Mouse (Mus musculus) neural tube, embryonic 15.5 days (tissue): ENCODE data around the gene Osbpl8. TPM values are rescaled to one million over a fixed set of nuclear protein-coding genes. Genes with fewer than 3 reads are reported as not detected.
"Not testable (repeated sequence)": the region's sequence is repeated elsewhere in the genome, so short reads cannot be mapped to it uniquely, and the experiment has no call there.

Source experiments
- ATAC-seq: fragments of 200-750 bp; cut with Nextera tagmentation; 2 replicates; pipeline ENCODE4 v1.8.0; 2017; ENCODE audit warnings: mild to moderate bottlenecking, moderate TSS enrichment, moderate library complexity; ENCODE audit not compliant: low FRiP score
- H3K27ac ChIP-seq: fragments of 300-500 bp; sonication (generic); replicated peaks from 2 replicates; pipeline ENCODE4 v1.5.1; 2015; ENCODE audit warnings: mild to moderate bottlenecking, inconsistent platforms
- H3K27me3 ChIP-seq: fragments of 300-500 bp; sonication (generic); replicated peaks from 2 replicates; pipeline ENCODE4 v1.6.1; 2015; ENCODE audit warnings: inconsistent platforms
- H3K36me3 ChIP-seq: fragments of 300-500 bp; sonication (generic); 2 replicates; pipeline ENCODE4 v1.6.1; 2015; ENCODE audit warnings: inconsistent platforms
- H3K4me1 ChIP-seq: fragments of 300-500 bp; sonication (generic); 2 replicates; pipeline ENCODE4 v1.6.1; 2015; ENCODE audit warnings: inconsistent platforms
- H3K4me2 ChIP-seq: fragments of 300-500 bp; sonication (generic); 2 replicates; pipeline ENCODE4 v1.6.1; 2015; ENCODE audit warnings: inconsistent platforms, mild to moderate bottlenecking, moderate library complexity
- H3K4me3 ChIP-seq: fragments of 300-500 bp; sonication (generic); replicated peaks from 2 replicates; pipeline ENCODE4 v1.5.1; 2015; ENCODE audit warnings: mild to moderate bottlenecking, inconsistent platforms
- H3K9ac ChIP-seq: fragments of 300-500 bp; sonication (generic); replicated peaks from 2 replicates; pipeline ENCODE4 v1.6.1; 2015; ENCODE audit warnings: mild to moderate bottlenecking, inconsistent platforms
- H3K9me3 ChIP-seq: fragments of 300-500 bp; sonication (generic); replicated peaks from 2 replicates; pipeline ENCODE4 v1.6.1; 2016; ENCODE audit warnings: inconsistent platforms
- WGBS: fragments of 180-500 bp; shearing (Covaris S2); methylation state at CpG from one replicate; pipeline ENCODE4 v1.1.7; 2015; ENCODE audit warnings: mixed read lengths; 5-methylcytosine and 5-hydroxymethylcytosine counted together
- polyA plus RNA-seq: library from polyadenylated mRNA; unstranded; fragments of >200 nt; fragmentation: Nextera tagmentation; extraction: Ambion mirVana; gene quantifications from 2 replicates; pipeline ENCODE4 v1.2.1, GENCODE M21; 2015

Gene Osbpl8
- polyA plus RNA-seq, 1 experiment from 2014 or later: 16.0 TPM

GRCm38 (mm10) chr10:111130872-111131271, 33.7 kb upstream of the Osbpl8 start:
- no peaks in the 10 kb centered on the region for H3K27me3 ChIP-seq
- H3K4me1 ChIP-seq: no peaks in the 10 kb centered on the region
- no peak overlapping the region for H3K9ac ChIP-seq
- no peak overlapping the region for H3K4me2 ChIP-seq
- no peak overlapping the region for H3K27ac ChIP-seq
- no peak for ATAC-seq
- H3K36me3 ChIP-seq: no peaks in the 10 kb centered on the region
- 66% methylated on average over 3 of the region's 3 CpGs for WGBS
- H3K4me3 ChIP-seq: no peak overlapping the region
- no peaks in the 10 kb centered on the region for H3K9me3 ChIP-seq

GRCm38 (mm10) chr10:111133271-111133670, 31.3 kb upstream of the Osbpl8 start:
- Histone ChIP-seq H3K36me3 (no peaks in the 10 kb centered on the region), H3K9ac (no peak overlapping the region), H3K4me2 (no peak overlapping the region), H3K4me3 (no peak overlapping the region), H3K9me3 (no peaks in the 10 kb centered on the region), H3K27me3 (no peaks in the 10 kb centered on the region), H3K4me1 (no peaks in the 10 kb centered on the region), H3K27ac (no peak overlapping the region)
- ATAC-seq: no peak
- 94% methylated on average over 5 of the region's 5 CpGs for WGBS

GRCm38 (mm10) chr10:111133936-111134335, 30.6 kb upstream of the Osbpl8 start:
- no peaks in the 10 kb centered on the region for H3K27me3 ChIP-seq
- no peak overlapping the region for H3K4me2 ChIP-seq
- no peak overlapping the region for H3K4me3 ChIP-seq
- no peak overlapping the region for H3K9ac ChIP-seq
- no peaks in the 10 kb centered on the region for H3K4me1 ChIP-seq
- 84% methylated on average over 8 of the region's 8 CpGs for WGBS
- no peaks in the 10 kb centered on the region for H3K36me3 ChIP-seq
- no peak overlapping the region for H3K27ac ChIP-seq
- no peaks in the 10 kb centered on the region for H3K9me3 ChIP-seq
- ATAC-seq: no peak

- no peaks in the 10 kb centered on the region for H3K36me3 ChIP-seq
- H3K9ac ChIP-seq: no peak overlapping the region
- no peaks in the 10 kb centered on the region for H3K4me1 ChIP-seq
- no peaks in the 10 kb centered on the region for H3K27me3 ChIP-seq
- no peak overlapping the region for H3K4me2 ChIP-seq
- H3K9me3 ChIP-seq: no peaks in the 10 kb centered on the region
- ATAC-seq: no peak
- 93% methylated on average over 9 of the region's 9 CpGs for WGBS
- no peak overlapping the region for H3K27ac ChIP-seq
- H3K4me3 ChIP-seq: no peak overlapping the region
Observed at GRCm38 (mm10) chr10:111134412-111134957, 30.1 kb upstream of the Osbpl8 start.

GRCm38 (mm10) chr10:111136306-111136705, 28.2 kb upstream of the Osbpl8 start:
- not testable (repeated sequence) for H3K4me3 ChIP-seq, H3K9ac ChIP-seq, H3K36me3 ChIP-seq, H3K4me1 ChIP-seq, H3K27me3 ChIP-seq, ATAC-seq, H3K4me2 ChIP-seq, H3K9me3 ChIP-seq, H3K27ac ChIP-seq
- WGBS: 89% methylated on average over 5 of the region's 5 CpGs

GRCm38 (mm10) chr10:111137905-111138304, 26.6 kb upstream of the Osbpl8 start:
- Histone ChIP-seq H3K36me3 (no peaks in the 10 kb centered on the region), H3K4me1 (no peaks in the 10 kb centered on the region), H3K9me3 (no peaks in the 10 kb centered on the region), H3K4me2 (no peak overlapping the region), H3K4me3 (no peak overlapping the region), H3K27me3 (no peaks in the 10 kb centered on the region), H3K27ac (no peak overlapping the region), H3K9ac (no peak overlapping the region)
- no peak for ATAC-seq
- 89% methylated on average over 4 of the region's 4 CpGs for WGBS

- ATAC-seq: no peak
- no peaks in the 10 kb centered on the region for H3K4me1 ChIP-seq
- no peak overlapping the region for H3K4me2 ChIP-seq
- 76% methylated on average over 1 of the region's 1 CpGs for WGBS
- no peaks in the 10 kb centered on the region for H3K36me3 ChIP-seq
- no peak overlapping the region for H3K27ac ChIP-seq
- H3K27me3 ChIP-seq: no peaks in the 10 kb centered on the region
- H3K4me3 ChIP-seq: no peak overlapping the region
- no peaks in the 10 kb centered on the region for H3K9me3 ChIP-seq
- H3K9ac ChIP-seq: no peak overlapping the region
Observed at GRCm38 (mm10) chr10:111139170-111139569, 25.4 kb upstream of the Osbpl8 start.

- Histone ChIP-seq H3K4me3 (no peak overlapping the region), H3K9me3 (no peaks in the 10 kb centered on the region), H3K9ac (no peak overlapping the region), H3K27me3 (no peaks in the 10 kb centered on the region), H3K36me3 (no peaks in the 10 kb centered on the region), H3K27ac (no peak overlapping the region), H3K4me2 (no peak overlapping the region), H3K4me1 (no peaks in the 10 kb centered on the region)
- 75% methylated on average over 5 of the region's 5 CpGs for WGBS
- ATAC-seq: no peak
Observed at GRCm38 (mm10) chr10:111139881-111140280, 24.7 kb upstream of the Osbpl8 start.

- Histone ChIP-seq H3K9ac (no peak overlapping the region), H3K27ac (no peak overlapping the region), H3K36me3 (no peaks in the 10 kb centered on the region), H3K27me3 (no peaks in the 10 kb centered on the region), H3K4me2 (no peak overlapping the region), H3K4me1 (no peaks in the 10 kb centered on the region), H3K4me3 (no peak overlapping the region), H3K9me3 (no peaks in the 10 kb centered on the region)
- 80% methylated on average over 11 of the region's 11 CpGs for WGBS
- ATAC-seq: no peak
Observed at GRCm38 (mm10) chr10:111144371-111144959, 20.1 kb upstream of the Osbpl8 start.

- Histone ChIP-seq H3K9me3 (no peaks in the 10 kb centered on the region), H3K36me3 (no peaks in the 10 kb centered on the region), H3K4me2 (no peak overlapping the region), H3K4me3 (no peak overlapping the region), H3K27me3 (no peaks in the 10 kb centered on the region), H3K27ac (no peak overlapping the region), H3K9ac (no peak overlapping the region), H3K4me1 (no peaks in the 10 kb centered on the region)
- ATAC-seq: no peak
- WGBS: 72% methylated on average over 5 of the region's 5 CpGs
Observed at GRCm38 (mm10) chr10:111149761-111150160, 14.8 kb upstream of the Osbpl8 start.

- Histone ChIP-seq H3K9me3 (no peaks in the 10 kb centered on the region), H3K27me3 (no peaks in the 10 kb centered on the region), H3K36me3 (no peaks in the 10 kb centered on the region), H3K4me2 (no peak overlapping the region), H3K27ac (no peak overlapping the region), H3K4me3 (no peak overlapping the region), H3K4me1 (no peaks in the 10 kb centered on the region), H3K9ac (no peak overlapping the region)
- no peak for ATAC-seq
- WGBS: 88% methylated on average over 3 of the region's 3 CpGs
Observed at GRCm38 (mm10) chr10:111155065-111155464, 9.5 kb upstream of the Osbpl8 start.

GRCm38 (mm10) chr10:111155571-111155970, 9.0 kb upstream of the Osbpl8 start:
- no peak for ATAC-seq

More at GRCm38 (mm10) chr10:111155571-111155970, 9.0 kb upstream of the Osbpl8 start:
- H3K36me3 ChIP-seq: no peaks in the 10 kb centered on the region
- H3K27ac ChIP-seq: no peak overlapping the region
- no peak overlapping the region for H3K9ac ChIP-seq
- WGBS: 74% methylated on average over 7 of the region's 7 CpGs
- no peak overlapping the region for H3K4me3 ChIP-seq
- H3K4me1 ChIP-seq: no peaks in the 10 kb centered on the region
- no peaks in the 10 kb centered on the region for H3K27me3 ChIP-seq
- H3K4me2 ChIP-seq: no peak overlapping the region
- H3K9me3 ChIP-seq: no peaks in the 10 kb centered on the region
